Mouse (Mus musculus) thymus, adult 2 months (tissue): Measurements from ENCODE around the gene Cdh13.

ENCODE experiments used
- CTCF ChIP-seq: fragments of 200-500 bp; IDR thresholded peaks from 2 replicates; pipeline ENCODE4 v1.5.1; 2012; ENCODE audit warnings: mild to moderate bottlenecking, control low read depth, low read length, moderate library complexity, borderline replicate concordance; ENCODE audit not compliant: control insufficient read depth, poor library complexity, insufficient read depth; ENCODE audit errors: extremely low read depth
- POLR2A ChIP-seq: fragments of 200-500 bp; IDR thresholded peaks from 2 replicates; pipeline ENCODE4 v1.6.1; 2012; ENCODE audit warnings: mild to moderate bottlenecking, low read length, control low read depth, moderate library complexity; ENCODE audit not compliant: control insufficient read depth, poor library complexity, insufficient read depth; ENCODE audit errors: extremely low read depth

DNA sequence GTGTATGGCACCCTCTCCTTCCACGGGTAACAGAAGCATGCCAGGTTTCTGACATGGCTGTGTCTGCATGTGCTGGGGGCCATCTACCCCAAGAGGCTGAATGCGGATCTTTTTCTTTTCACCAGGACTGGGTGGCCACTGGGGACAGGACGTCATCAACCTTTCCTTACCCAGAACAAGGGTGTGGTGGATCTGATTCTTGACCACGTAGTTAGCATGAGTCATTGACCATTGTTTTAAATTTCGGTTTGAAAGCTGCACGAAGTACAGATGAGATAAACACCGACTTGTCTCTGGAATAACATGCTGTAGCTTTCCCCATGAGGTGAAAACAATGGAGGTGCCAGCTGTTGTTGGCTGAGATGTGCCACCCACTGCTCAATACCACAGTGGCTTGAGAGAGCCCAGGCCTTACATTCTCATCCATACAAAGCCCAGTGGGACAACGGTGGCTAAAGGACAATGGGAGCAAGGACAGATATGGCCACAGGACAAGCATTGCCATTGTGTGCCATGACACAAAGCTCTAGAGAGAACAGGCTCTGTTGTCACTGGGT, 161.2 kb downstream of the Cdh13 start:
- no peak for TF ChIP-seq POLR2A
- TF ChIP-seq CTCF = no peak
